Mouse (Mus musculus) layer of hippocampus, adult 9-10 months (tissue): ENCODE measurements around the gene Zfp982.
"Not testable (repeated sequence)": the region's sequence is repeated elsewhere in the genome, so short reads cannot be mapped to it uniquely, and the experiment has no call there.

Experiments used
- DNase-seq: peaks from one replicate; pipeline ENCODE4 v3.0.0; 2022; ENCODE audit warnings: low spot score

Zfp982 gene

GRCm38 (mm10) chr4:147492117-147492516, at the start of gene Zfp982:
Gene Zfp982, plus strand, starts transcription at chr4:147492417.
- not testable (repeated sequence) for DNase-seq

GRCm38 (mm10) chr4:147442649-147443553, 49.3 kb upstream of the Zfp982 start:
- DNase-seq: not testable (repeated sequence)

GRCm38 (mm10) chr4:147443554-147443927, 48.7 kb upstream of the Zfp982 start:
- not testable (repeated sequence) for DNase-seq

GRCm38 (mm10) chr4:147445371-147445770, 46.8 kb upstream of the Zfp982 start:
- DNase-seq: not testable (repeated sequence)

GRCm38 (mm10) chr4:147448358-147448757, 43.9 kb upstream of the Zfp982 start:
- no peak for DNase-seq

- no peak for DNase-seq
Measured at GRCm38 (mm10) chr4:147449099-147449581, 43.1 kb upstream of the Zfp982 start.

GRCm38 (mm10) chr4:147449986-147450385, 42.2 kb upstream of the Zfp982 start:
- DNase-seq: not testable (repeated sequence)

- not testable (repeated sequence) for DNase-seq
Measured at GRCm38 (mm10) chr4:147467207-147467606, 25.0 kb upstream of the Zfp982 start.

- DNase-seq: not testable (repeated sequence)
Measured at GRCm38 (mm10) chr4:147498772-147499613, 6.8 kb downstream of the Zfp982 start.

- DNase-seq: no peak
Measured at GRCm38 (mm10) chr4:147509174-147509573, 17.0 kb downstream of the Zfp982 start.

- no peak for DNase-seq
Measured at GRCm38 (mm10) chr4:147518981-147519380, 26.8 kb downstream of the Zfp982 start.

- DNase-seq: no peak
Measured at GRCm38 (mm10) chr4:147520100-147520499, 27.9 kb downstream of the Zfp982 start.

- no peak for DNase-seq
Measured at GRCm38 (mm10) chr4:147525125-147525524, 32.9 kb downstream of the Zfp982 start.

GRCm38 (mm10) chr4:147530366-147530765, 38.1 kb downstream of the Zfp982 start:
- no peak for DNase-seq

GRCm38 (mm10) chr4:147535916-147536315, 43.7 kb downstream of the Zfp982 start:
- not testable (repeated sequence) for DNase-seq

- DNase-seq: no peak
Measured at GRCm38 (mm10) chr4:147537702-147538101, 45.5 kb downstream of the Zfp982 start.

GRCm38 (mm10) chr4:147539918-147540317, 47.7 kb downstream of the Zfp982 start, which contains the start of gene Gm16503:
Gene Gm16503, plus strand, starts transcription at chr4:147540218.
- DNase-seq: not testable (repeated sequence)

GRCm38 (mm10) chr4:147541105-147541504, 48.9 kb downstream of the Zfp982 start:
- DNase-seq: no peak

GRCm38 (mm10) chr4:147553071-147553470, 60.9 kb downstream of the Zfp982 start, which contains the start of gene Zfp985:
Gene Zfp985, plus strand, starts transcription at chr4:147553277.
- not testable (repeated sequence) for DNase-seq

GRCm38 (mm10) chr4:147554361-147554760, 62.1 kb downstream of the Zfp982 start:
- not testable (repeated sequence) for DNase-seq

GRCm38 (mm10) chr4:147556921-147557320, 64.7 kb downstream of the Zfp982 start:
- not testable (repeated sequence) for DNase-seq

- DNase-seq: not testable (repeated sequence)
Measured at GRCm38 (mm10) chr4:147558011-147558410, 65.8 kb downstream of the Zfp982 start.
